Mouse (Mus musculus): ENCODE measurements at regions not wholly inside any gene's neighbourhood (a gene's known extent, or its start where the extent isn't known, plus 50 kb on each side); places are given as distances from the start of the nearest gene placed in this dataset.
"Not testable (repeated sequence)": the region's sequence is repeated elsewhere in the genome, so short reads cannot be mapped to it uniquely, and the experiment has no call there.

GRCm38 (mm10) chr17:4024384-4024783, 328.3 kb upstream of the Nox3 start:
- Histone ChIP-seq H3K4me1 (replicated peaks; ENCODE audit: control insufficient read depth, insufficient read depth, low read length) (no peaks in the 10 kb centered on the region), H3K27ac (ENCODE audit: low read depth, low read length) (no peak overlapping the region), H3K9ac (ENCODE audit: low read depth, low read length) (no peak overlapping the region), H3K4me3 (ENCODE audit: low read depth, low read length) (no peak overlapping the region), H3K4me2 (replicated peaks; ENCODE audit: low read depth, low read length) (no peak overlapping the region), H3K27me3 (ENCODE audit: control insufficient read depth, insufficient read depth, low read length) (no peaks in the 10 kb centered on the region), H3K9me3 (ENCODE audit: control insufficient read depth, low read length) (no peaks in the 10 kb centered on the region), H3K36me3 (ENCODE audit: control insufficient read depth, insufficient read depth, low read length) (no peaks in the 10 kb centered on the region)
- DNase-seq (ENCODE audit: low spot score) (no peak), ATAC-seq (ENCODE audit: low FRiP score) (no peak)
- 87% methylated on average over 2 of the region's 2 CpGs for WGBS

DNA sequence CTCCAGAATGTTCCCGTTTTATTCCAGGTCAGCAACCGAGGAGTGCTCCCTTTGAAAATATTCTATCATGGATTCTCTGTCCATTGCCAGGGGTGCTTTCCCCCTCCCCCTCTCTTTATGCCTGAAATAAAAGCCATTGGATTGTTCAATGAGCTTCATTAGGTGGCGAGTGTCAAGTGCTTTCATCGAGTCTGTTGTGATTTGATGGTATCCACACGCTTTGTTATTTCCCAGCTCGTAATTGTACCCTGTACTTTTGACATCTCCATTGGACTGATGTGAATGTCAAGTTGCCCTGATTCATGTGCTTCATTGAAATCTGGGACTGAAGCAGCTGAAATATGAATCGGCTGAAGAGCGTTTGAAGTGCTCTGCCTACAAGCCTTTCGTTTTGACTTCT, 333.1 kb upstream of the Nox3 start:
- Histone ChIP-seq H3K36me3 (ENCODE audit: control insufficient read depth, insufficient read depth, low read length) (no peaks in the 10 kb centered on the region), H3K4me3 (ENCODE audit: low read depth, low read length) (no peak overlapping the region), H3K9me3 (ENCODE audit: control insufficient read depth, low read length) (no peaks in the 10 kb centered on the region), H3K9ac (ENCODE audit: low read depth, low read length) (no peak overlapping the region), H3K4me2 (replicated peaks; ENCODE audit: low read depth, low read length) (no peak overlapping the region), H3K27ac (ENCODE audit: low read depth, low read length) (no peak overlapping the region), H3K4me1 (replicated peaks; ENCODE audit: control insufficient read depth, insufficient read depth, low read length) (no peaks in the 10 kb centered on the region), H3K27me3 (ENCODE audit: control insufficient read depth, insufficient read depth, low read length) (no peaks in the 10 kb centered on the region)
- DNase-seq (ENCODE audit: low spot score), result no peak
- no peak for ATAC-seq (ENCODE audit: low FRiP score)
- 76% methylated on average over 9 of the region's 9 CpGs for WGBS

GRCm38 (mm10) chr17:4034816-4035360, 338.8 kb upstream of the Nox3 start:
- Histone ChIP-seq H3K4me1 (replicated peaks; ENCODE audit: control insufficient read depth, insufficient read depth, low read length) (no peaks in the 10 kb centered on the region), H3K4me3 (ENCODE audit: low read depth, low read length) (no peak overlapping the region), H3K27ac (ENCODE audit: low read depth, low read length) (no peak overlapping the region; the same call in 1 of the 2 replicates), H3K36me3 (ENCODE audit: control insufficient read depth, insufficient read depth, low read length) (no peaks in the 10 kb centered on the region), H3K9ac (ENCODE audit: low read depth, low read length) (no peak overlapping the region), H3K4me2 (replicated peaks; ENCODE audit: low read depth, low read length) (no peak overlapping the region), H3K9me3 (ENCODE audit: control insufficient read depth, low read length) (no peaks in the 10 kb centered on the region), H3K27me3 (ENCODE audit: control insufficient read depth, insufficient read depth, low read length) (no peaks in the 10 kb centered on the region)
- no peak for DNase-seq (ENCODE audit: low spot score)
- 70% methylated on average over 3 of the region's 3 CpGs for whole genome bisulfite sequencing
- ATAC-seq (ENCODE audit: low FRiP score), result no peak

DNA sequence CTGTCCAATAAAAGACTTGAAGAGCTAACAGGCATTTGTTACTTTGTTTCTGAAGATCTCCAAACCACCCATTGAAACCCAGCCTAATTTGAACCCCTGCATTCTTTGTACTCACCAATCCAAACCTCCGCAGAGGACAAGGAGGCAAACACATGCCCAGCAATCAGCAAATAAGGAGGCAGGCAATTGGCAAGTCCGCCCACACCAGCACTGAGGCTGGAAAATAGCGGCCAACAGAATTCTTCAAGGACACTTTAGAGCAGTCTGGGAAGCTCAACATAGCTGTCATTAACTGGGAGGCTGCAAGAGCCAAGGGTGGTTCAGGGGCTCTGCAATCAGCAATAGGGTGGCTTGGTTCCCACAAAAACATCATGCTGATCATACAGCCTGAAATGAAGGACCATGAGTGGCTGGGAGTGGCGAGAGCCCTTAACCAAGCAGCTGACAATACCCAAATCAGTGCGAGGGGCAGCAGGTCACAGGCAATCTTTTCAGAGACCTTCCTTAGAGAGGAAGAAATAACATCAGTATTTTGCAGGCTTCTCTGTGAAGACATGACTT, 344.1 kb upstream of the Nox3 start:
- Histone ChIP-seq H3K4me1 (replicated peaks; ENCODE audit: control insufficient read depth, insufficient read depth, low read length) (no peaks in the 10 kb centered on the region), H3K9ac (ENCODE audit: low read depth, low read length) (no peak overlapping the region), H3K27me3 (ENCODE audit: control insufficient read depth, insufficient read depth, low read length) (no peaks in the 10 kb centered on the region), H3K4me2 (replicated peaks; ENCODE audit: low read depth, low read length) (no peak overlapping the region), H3K9me3 (ENCODE audit: control insufficient read depth, low read length) (no peaks in the 10 kb centered on the region), H3K27ac (ENCODE audit: low read depth, low read length) (peak overlapping the region; percentile 63), H3K4me3 (ENCODE audit: low read depth, low read length) (no peak overlapping the region), H3K36me3 (ENCODE audit: control insufficient read depth, insufficient read depth, low read length) (no peaks in the 10 kb centered on the region)
- ATAC-seq (ENCODE audit: low FRiP score), result peak; percentile 72
- 27% methylated on average over 5 of the region's 5 CpGs for WGBS
- DNase-seq (ENCODE audit: low spot score), result peak; percentile 41

DNA sequence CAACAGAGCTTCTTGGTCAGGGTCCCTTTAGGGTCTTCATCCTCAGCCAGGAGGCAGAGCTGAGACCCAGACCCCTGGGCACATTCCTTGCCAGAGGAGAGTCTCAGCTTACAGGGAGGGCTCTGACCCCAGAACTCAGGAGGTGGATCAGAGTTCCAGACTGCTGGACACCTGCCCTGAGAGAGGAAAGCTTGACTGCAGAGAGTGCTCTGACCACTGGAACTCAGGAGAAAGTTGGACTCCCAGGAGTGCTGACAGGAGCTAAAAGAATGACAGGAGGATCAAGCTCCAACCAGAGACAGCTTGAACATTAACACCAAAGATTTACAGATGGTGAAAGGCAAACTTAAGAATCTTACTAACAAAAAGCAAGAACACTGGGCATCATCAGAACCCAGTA, 364.1 kb upstream of the Nox3 start:
- not testable (repeated sequence) for H3K36me3 ChIP-seq (ENCODE audit: control insufficient read depth, insufficient read depth, low read length); H3K27ac ChIP-seq (ENCODE audit: low read depth, low read length); H3K4me2 ChIP-seq (replicated peaks; ENCODE audit: low read depth, low read length); H3K4me1 ChIP-seq (replicated peaks; ENCODE audit: control insufficient read depth, insufficient read depth, low read length); ATAC-seq (ENCODE audit: low FRiP score); H3K4me3 ChIP-seq (ENCODE audit: low read depth, low read length); H3K9ac ChIP-seq (ENCODE audit: low read depth, low read length); H3K27me3 ChIP-seq (ENCODE audit: control insufficient read depth, insufficient read depth, low read length); DNase-seq (ENCODE audit: low spot score); H3K9me3 ChIP-seq (ENCODE audit: control insufficient read depth, low read length)

GRCm38 (mm10) chr17:4073381-4073780, 377.3 kb upstream of the Nox3 start:
- Histone ChIP-seq H3K9me3 (ENCODE audit: control insufficient read depth, low read length) (no peaks in the 10 kb centered on the region), H3K36me3 (ENCODE audit: control insufficient read depth, insufficient read depth, low read length) (no peaks in the 10 kb centered on the region), H3K27me3 (ENCODE audit: control insufficient read depth, insufficient read depth, low read length) (no peaks in the 10 kb centered on the region), H3K4me2 (replicated peaks; ENCODE audit: low read depth, low read length) (no peak overlapping the region), H3K27ac (ENCODE audit: low read depth, low read length) (no peak overlapping the region), H3K4me1 (replicated peaks; ENCODE audit: control insufficient read depth, insufficient read depth, low read length) (no peaks in the 10 kb centered on the region), H3K9ac (ENCODE audit: low read depth, low read length) (no peak overlapping the region), H3K4me3 (ENCODE audit: low read depth, low read length) (no peak overlapping the region)
- no peak for DNase-seq (ENCODE audit: low spot score)
- WGBS, result 66% methylated on average over 2 of the region's 2 CpGs
- ATAC-seq (ENCODE audit: low FRiP score), result no peak

DNA sequence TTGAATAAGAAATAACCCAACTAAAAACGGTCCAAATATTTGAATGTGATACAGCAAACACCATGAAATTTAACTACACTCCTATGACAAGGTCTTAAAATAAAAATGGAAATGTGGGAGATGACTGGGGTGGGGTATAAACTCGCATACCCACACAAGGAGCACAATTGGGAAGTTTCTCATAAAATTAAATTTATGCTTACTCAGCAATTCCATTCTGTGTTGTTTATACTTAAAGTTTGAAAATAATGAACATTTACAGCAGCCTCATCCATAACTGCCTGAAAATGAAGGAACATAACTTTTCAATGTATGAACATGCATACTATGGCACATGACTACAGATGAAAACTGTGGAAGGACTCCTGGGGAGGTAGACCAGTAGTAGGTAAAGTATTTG, 384.5 kb upstream of the Nox3 start:
- DNase-seq (ENCODE audit: low spot score), result no peak
- H3K4me2 ChIP-seq (replicated peaks; ENCODE audit: low read depth, low read length), result no peak overlapping the region
- no peaks in the 10 kb centered on the region for H3K36me3 ChIP-seq (ENCODE audit: control insufficient read depth, insufficient read depth, low read length)
- no peaks in the 10 kb centered on the region for H3K4me1 ChIP-seq (replicated peaks; ENCODE audit: control insufficient read depth, insufficient read depth, low read length)
- WGBS, result 88% methylated on average over 2 of the region's 2 CpGs
- H3K4me3 ChIP-seq (ENCODE audit: low read depth, low read length), result no peak overlapping the region
- no peak for ATAC-seq (ENCODE audit: low FRiP score)
- H3K27me3 ChIP-seq (ENCODE audit: control insufficient read depth, insufficient read depth, low read length), result no peaks in the 10 kb centered on the region
- no peak overlapping the region for H3K27ac ChIP-seq (ENCODE audit: low read depth, low read length)
- no peak overlapping the region for H3K9ac ChIP-seq (ENCODE audit: low read depth, low read length)
- H3K9me3 ChIP-seq (ENCODE audit: control insufficient read depth, low read length), result no peaks in the 10 kb centered on the region

DNA sequence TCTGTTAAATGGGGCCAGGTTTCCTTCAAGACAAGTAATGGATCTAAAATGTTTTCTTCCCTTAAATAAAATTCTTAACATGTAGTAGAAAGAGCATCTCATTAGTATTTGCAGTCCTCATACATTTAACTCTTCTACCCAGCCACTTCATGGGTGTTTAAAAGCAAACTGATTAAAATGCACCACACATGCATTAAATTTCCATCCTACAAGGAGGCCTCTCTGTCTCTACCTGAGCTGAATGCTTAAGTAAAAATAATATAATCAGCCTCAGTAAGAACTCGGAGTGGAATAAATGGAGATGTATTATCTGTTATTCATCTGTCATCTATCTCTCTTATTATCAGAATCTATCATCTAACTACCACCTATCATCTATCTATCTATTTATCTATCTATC, 398.6 kb upstream of the Nox3 start:
- no peak for DNase-seq (ENCODE audit: low spot score)
- no peak for ATAC-seq (ENCODE audit: low FRiP score)
- Histone ChIP-seq H3K4me2 (replicated peaks; ENCODE audit: low read depth, low read length) (no peak overlapping the region), H3K4me1 (replicated peaks; ENCODE audit: control insufficient read depth, insufficient read depth, low read length) (no peaks in the 10 kb centered on the region), H3K27ac (ENCODE audit: low read depth, low read length) (no peak overlapping the region), H3K9ac (ENCODE audit: low read depth, low read length) (no peak overlapping the region), H3K9me3 (ENCODE audit: control insufficient read depth, low read length) (no peaks in the 10 kb centered on the region), H3K27me3 (ENCODE audit: control insufficient read depth, insufficient read depth, low read length) (no peaks in the 10 kb centered on the region), H3K4me3 (ENCODE audit: low read depth, low read length) (no peak overlapping the region), H3K36me3 (ENCODE audit: control insufficient read depth, insufficient read depth, low read length) (no peaks in the 10 kb centered on the region)
- WGBS, result 88% methylated on average over 1 of the region's 1 CpGs

DNA sequence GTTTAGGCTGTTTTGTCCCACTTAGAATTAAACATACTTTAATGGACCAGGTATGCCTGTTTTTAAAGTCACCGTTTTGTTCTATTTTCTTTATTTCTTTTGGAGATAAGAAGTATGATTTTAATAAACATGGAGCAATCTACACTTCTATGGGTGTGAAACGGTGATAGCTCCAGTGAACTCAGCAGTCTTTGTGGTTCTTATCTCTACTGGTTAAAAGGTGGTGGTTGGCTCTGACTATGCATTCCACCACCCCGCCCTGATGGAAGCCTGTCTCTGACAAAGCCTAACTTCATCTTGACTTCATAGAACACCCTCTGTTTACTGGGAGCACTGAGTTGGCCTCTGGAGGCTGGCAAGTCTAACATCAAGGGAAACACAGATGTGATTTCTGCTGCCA, 407.3 kb upstream of the Nox3 start:
- Histone ChIP-seq H3K4me1 (replicated peaks; ENCODE audit: control insufficient read depth, insufficient read depth, low read length) (no peaks in the 10 kb centered on the region), H3K36me3 (ENCODE audit: control insufficient read depth, insufficient read depth, low read length) (no peaks in the 10 kb centered on the region), H3K4me3 (ENCODE audit: low read depth, low read length) (no peak overlapping the region), H3K4me2 (replicated peaks; ENCODE audit: low read depth, low read length) (no peak overlapping the region), H3K27ac (ENCODE audit: low read depth, low read length) (no peak overlapping the region), H3K9me3 (ENCODE audit: control insufficient read depth, low read length) (no peaks in the 10 kb centered on the region), H3K9ac (ENCODE audit: low read depth, low read length) (no peak overlapping the region), H3K27me3 (ENCODE audit: control insufficient read depth, insufficient read depth, low read length) (no peaks in the 10 kb centered on the region)
- no peak for ATAC-seq (ENCODE audit: low FRiP score)
- no peak for DNase-seq (ENCODE audit: low spot score)
- 90% methylated on average over 3 of the region's 3 CpGs for WGBS

Data from hindbrain, embryonic 11.5 days (tissue).